Comparison of ENCODE assay signal across 13 mouse cellular contexts in the genomic region with DNA sequence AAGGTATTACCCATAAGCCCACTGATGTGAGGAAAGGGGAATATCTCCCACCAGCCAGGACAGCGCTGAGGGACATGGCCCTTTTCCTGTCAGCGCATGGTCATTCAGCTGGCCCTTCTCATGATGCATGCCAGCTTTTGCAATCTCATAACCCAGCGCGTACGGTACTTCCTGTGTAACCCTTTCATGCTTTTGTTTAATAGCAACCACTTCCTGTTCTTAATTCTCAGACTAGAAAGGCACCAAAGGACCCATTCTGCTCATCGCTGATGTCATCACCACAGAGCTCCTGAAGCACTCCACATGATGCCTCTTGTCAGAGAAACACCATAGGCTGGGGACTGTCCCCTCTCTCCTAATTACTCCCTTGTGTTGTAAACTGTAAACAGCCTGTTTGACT. TPM values are rescaled to one million over a fixed set of nuclear protein-coding genes. Genes with fewer than 3 reads are reported as not detected.
DNase-seq lines count a peak whose midpoint lies in the region; ATAC-seq and TF ChIP-seq lines count a peak whose summit lies in the region.
"Had no signal": no experiment of that assay in that cellular context is flagged by ENCODE, and none has a peak within 500 bp of the region (broad histone marks: within the 10 kb centered on the region; RNA-seq: fewer than 3 reads in every experiment).

No protein-coding gene starts in this region.

- ATAC-seq in common myeloid progenitor, adult 5-6 weeks (replicated peaks; ENCODE audit: low read depth, poor library complexity, severe bottlenecking), result peak; percentile 97
- ATAC-seq in liver, postnatal 0 days, result peak; percentile 63
- ATAC-seq in forebrain, postnatal 0 days, result no peak
- ATAC-seq: Patski had no signal

- no peaks in the 10 kb centered on the region for H3K36me3 ChIP-seq in thymus, adult 2 months (ENCODE audit: control insufficient read depth, insufficient read depth, low read length)
- no peaks in the 10 kb centered on the region for H3K36me3 ChIP-seq in liver, postnatal 0 days (replicated peaks; ENCODE audit: insufficient read depth, low read length)
- H3K36me3 ChIP-seq in forebrain, postnatal 0 days (ENCODE audit: insufficient read depth), result no peaks in the 10 kb centered on the region
- H3K36me3 ChIP-seq: hindbrain, embryonic 13.5 days; neural tube, embryonic 13.5 days had no signal

- 3% methylated on average over 6 of the region's 6 CpGs for WGBS in thymus, adult 2 months
- 19% methylated on average over 6 of the region's 6 CpGs for WGBS in liver, postnatal 0 days (ENCODE audit: insufficient replicate concordance)
- 84% methylated on average over 6 of the region's 6 CpGs for WGBS in forebrain, postnatal 0 days

- H3K27ac ChIP-seq in thymus, adult 2 months (ENCODE audit: control insufficient read depth, insufficient read depth, low read length), result no peak overlapping the region
- H3K27ac ChIP-seq in liver, postnatal 0 days (ENCODE audit: low read depth), result peak overlapping the region; percentile 62; the same call in 1 of the 2 replicates
- no peak overlapping the region for H3K27ac ChIP-seq in forebrain, postnatal 0 days (ENCODE audit: low read depth, low read length)
- H3K27ac ChIP-seq: hindbrain, embryonic 13.5 days; neural tube, embryonic 13.5 days had no signal

- H3K9me3 ChIP-seq in liver, postnatal 0 days (ENCODE audit: low read length), result no peaks in the 10 kb centered on the region
- no peaks in the 10 kb centered on the region for H3K9me3 ChIP-seq in forebrain, postnatal 0 days (ENCODE audit: low read length)
- H3K9me3 ChIP-seq: hindbrain, embryonic 13.5 days; neural tube, embryonic 13.5 days had no signal

- DNase-seq in thymus, postnatal 14 days, result peak; percentile 8
- DNase-seq in thymus, adult 2 months, result no peak
- DNase-seq in liver, postnatal 0 days, result peak; percentile 31
- no peak for DNase-seq in urinary bladder, adult 2 months (ENCODE audit: low spot score)
- DNase-seq in forebrain, postnatal 0 days, result no peak
- DNase-seq in adrenal gland, adult 18-20 months (ENCODE audit: low spot score in 2 of 2), result no peak
- DNase-seq: cerebellum, postnatal 14 days; gastrocnemius, postnatal 14 days; thymus, adult 18-20 months had no signal

- H3K9ac ChIP-seq in liver, postnatal 0 days (replicated peaks), result no peak overlapping the region
- no peak overlapping the region for H3K9ac ChIP-seq in forebrain, postnatal 0 days
- H3K9ac ChIP-seq: hindbrain, embryonic 13.5 days; neural tube, embryonic 13.5 days had no signal

- peak overlapping the region; percentile 41 for H3K4me2 ChIP-seq in liver, postnatal 0 days (ENCODE audit: low read depth, low read length)
- H3K4me2 ChIP-seq in forebrain, postnatal 0 days (ENCODE audit: low read depth), result no peak overlapping the region
- H3K4me2 ChIP-seq: hindbrain, embryonic 13.5 days; neural tube, embryonic 13.5 days had no signal

- no peak for TF ChIP-seq CTCF in thymus, adult 2 months (IDR thresholded peaks at IDR 0.05; ENCODE audit: borderline replicate concordance, control insufficient read depth, extremely low read depth, insufficient read depth, low read length, poor library complexity)
- TF ChIP-seq CTCF in liver, postnatal 0 days (IDR thresholded peaks at IDR 0.05; ENCODE audit: low read depth), result no peak
- TF ChIP-seq CTCF in forebrain, postnatal 0 days (IDR thresholded peaks at IDR 0.05; ENCODE audit: low read depth), result no peak

- TF ChIP-seq POLR2A in thymus, adult 2 months (IDR thresholded peaks at IDR 0.05; ENCODE audit: control insufficient read depth, extremely low read depth, insufficient read depth, low read length, poor library complexity), result no peak

- H3K4me3 ChIP-seq in thymus, adult 2 months (ENCODE audit: control insufficient read depth, insufficient read depth, low read length), result no peak overlapping the region
- no peak overlapping the region for H3K4me3 ChIP-seq in liver, postnatal 0 days (ENCODE audit: low read depth, low read length)
- no peak overlapping the region for H3K4me3 ChIP-seq in forebrain, postnatal 0 days (ENCODE audit: low read depth, low read length)
- H3K4me3 ChIP-seq: hindbrain, embryonic 13.5 days; neural tube, embryonic 13.5 days had no signal

- no peak for TF ChIP-seq EP300 in liver, postnatal 0 days (IDR thresholded peaks at IDR 0.05; ENCODE audit: low read depth)

- H3K27me3 ChIP-seq in thymus, adult 2 months (ENCODE audit: control insufficient read depth, insufficient read depth, low read length), result no peaks in the 10 kb centered on the region
- no peaks in the 10 kb centered on the region for H3K27me3 ChIP-seq in liver, postnatal 0 days (ENCODE audit: insufficient read depth, low read length)
- no peaks in the 10 kb centered on the region for H3K27me3 ChIP-seq in forebrain, postnatal 0 days (ENCODE audit: insufficient read depth, low read length)
- H3K27me3 ChIP-seq: hindbrain, embryonic 13.5 days; neural tube, embryonic 13.5 days; Patski had no signal

- H3K4me1 ChIP-seq in thymus, adult 2 months (replicated peaks; ENCODE audit: control insufficient read depth, insufficient read depth, low read length), result peaks cover 5% of the 10 kb centered on the region
- H3K4me1 ChIP-seq in liver, postnatal 0 days (ENCODE audit: insufficient read depth), result peaks cover 25% of the 10 kb centered on the region
- no peaks in the 10 kb centered on the region for H3K4me1 ChIP-seq in forebrain, postnatal 0 days (ENCODE audit: insufficient read depth)

RNA-seq across cellular contexts. Expression of gene Slc30a5, which starts 33.1 kb away (rescaled TPM):
- 31.4 and 33.4 TPM in 2 replicates for polyA plus RNA-seq in thymus, adult 2 months (2012; rRNA removed)
- total RNA-seq in common myeloid progenitor, adult 5-6 weeks (2017), result 72.3 and 119 TPM in 2 replicates
- 18.8 and 18.9 TPM in 2 replicates for polyA plus RNA-seq in liver, postnatal 0 days (2015; fragmentation: Nextera tagmentation; extraction: Ambion mirVana)
- polyA plus RNA-seq in urinary bladder, adult 2 months (2012; rRNA removed), result 44.7 and 48.8 TPM in 2 replicates
- 44.8 and 59.7 TPM in 2 replicates for total RNA-seq in forebrain, postnatal 0 days (2014; rRNA removed)
- polyA plus RNA-seq in forebrain, postnatal 0 days (2015; fragmentation: Nextera tagmentation; extraction: Ambion mirVana), result 16.9 and 23.0 TPM in 2 replicates
- 10 to 100 TPM; 39.9 to 45.7 TPM for total RNA-seq in adrenal gland, adult 18-20 months (2021)

Comparison
In these comparisons a context has a peak if more than half of its experiments do, and no peak if none do; other contexts are left out.
1. DNase-seq: peak in thymus, postnatal 14 days (single experiment) and liver, postnatal 0 days (single experiment); none in thymus, adult 2 months (single experiment), urinary bladder, adult 2 months (single experiment), forebrain, postnatal 0 days (single experiment) and adrenal gland, adult 18-20 months (0 of 2).